Mouse (Mus musculus) heart, postnatal 0 days (tissue): ENCODE data around the gene Stmnd1. TPM values are rescaled to one million over a fixed set of nuclear protein-coding genes. Genes with fewer than 3 reads are reported as not detected.
A peak's percentile ranks its signal among the peaks of the same experiment; 100 is the strongest.

Experiments used
- ATAC-seq: fragments of 200-750 bp; cut with Nextera tagmentation; 2 replicates; pipeline ENCODE4 v1.8.0; 2017; ENCODE audit warnings: low read depth, moderate number of reproducible peaks, moderate library complexity; ENCODE audit not compliant: insufficient read depth
- DNase-seq: peaks from one replicate; pipeline ENCODE4 v3.0.0-alpha.2; 2016; ENCODE audit warnings: low spot score
- H3K27ac ChIP-seq: fragments of 300-500 bp; sonication (generic); 2 replicates; pipeline ENCODE4 v1.5.1; 2014; ENCODE audit warnings: low read depth, mild to moderate bottlenecking
- H3K27me3 ChIP-seq: fragments of 300-500 bp; sonication (generic); 2 replicates; pipeline ENCODE4 v1.6.1; 2014; ENCODE audit warnings: low read length, mixed read lengths; ENCODE audit not compliant: control insufficient read depth, insufficient read depth
- H3K36me3 ChIP-seq: fragments of 300-500 bp; sonication (generic); replicated peaks from 2 replicates; pipeline ENCODE4 v1.6.1; 2014; ENCODE audit warnings: low read length, mixed read lengths; ENCODE audit not compliant: control insufficient read depth, insufficient read depth
- H3K4me1 ChIP-seq: fragments of 300-500 bp; sonication (generic); 2 replicates; pipeline ENCODE4 v1.6.1; 2014; ENCODE audit warnings: antibody characterized with exemption; ENCODE audit not compliant: control insufficient read depth, insufficient read depth
- H3K4me2 ChIP-seq: fragments of 300-500 bp; sonication (generic); 2 replicates; pipeline ENCODE4 v1.6.1; 2014; ENCODE audit warnings: low read depth, mild to moderate bottlenecking, low read length, moderate library complexity
- H3K4me3 ChIP-seq: fragments of 300-500 bp; sonication (generic); 2 replicates; pipeline ENCODE4 v1.5.1; 2014; ENCODE audit warnings: low read depth, low read length
- H3K9ac ChIP-seq: fragments of 300-500 bp; sonication (generic); replicated peaks from 2 replicates; pipeline ENCODE4 v1.6.1; 2014; ENCODE audit warnings: low read depth, low read length, mixed read lengths
- H3K9me3 ChIP-seq: fragments of 300-500 bp; sonication (generic); replicated peaks from 2 replicates; pipeline ENCODE4 v1.6.1; 2016; ENCODE audit warnings: low read length; ENCODE audit not compliant: control insufficient read depth
- CTCF ChIP-seq: IDR thresholded peaks from 2 replicates; pipeline ENCODE4 v1.5.1; 2016; ENCODE audit warnings: antibody characterized with exemption, control low read depth, low read depth
- EP300 ChIP-seq: IDR thresholded peaks from 2 replicates; pipeline ENCODE4 v1.6.1; 2016; ENCODE audit warnings: antibody characterized with exemption, low read depth
- WGBS: fragments of 180-500 bp; shearing (Covaris S2); extraction: QIAGEN DNeasy Blood & Tissue Kit; methylation state at CpG from one replicate; pipeline ENCODE4 v1.1.7; 2014; 5-methylcytosine and 5-hydroxymethylcytosine counted together
- polyA plus RNA-seq: library from polyadenylated mRNA; unstranded; fragments of >200 nt; fragmentation: Nextera tagmentation; extraction: Ambion mirVana; gene quantifications from 2 replicates; pipeline ENCODE4 v1.2.1, GENCODE M21; 2015
- total RNA-seq: library from RNA; depleted of rRNA; stranded (reverse); fragments of >200 nt; gene quantifications from 2 replicates; pipeline ENCODE4 v1.2.3, GENCODE M21; 2014; ENCODE audit warnings: low replicate concordance

Stmnd1 gene
- total and polyA plus RNA-seq, 2 experiments from 2014 or later: 0.52 TPM; not detected in 1

GRCm38 (mm10) chr13:46268815-46269445 is 4.6 kb upstream of the Stmnd1 start:
- Histone ChIP-seq H3K4me3 (no peak overlapping the region), H3K27ac (peak overlapping the region; percentile 47; the same call in 1 of the 2 replicates), H3K9ac (no peak overlapping the region), H3K27me3 (no peaks in the 10 kb centered on the region), H3K4me1 (peaks cover 10% of the 10 kb centered on the region; the same call in 1 of the 2 replicates), H3K9me3 (no peaks in the 10 kb centered on the region), H3K4me2 (no peak overlapping the region; the same call in 1 of the 2 replicates), H3K36me3 (no peaks in the 10 kb centered on the region)
- DNase-seq (no peak), ATAC-seq (no peak)
- WGBS: 44% methylated on average over 7 of the region's 7 CpGs
- TF ChIP-seq EP300 (no peak), CTCF (no peak)

- Histone ChIP-seq H3K27ac (peak overlapping the region; percentile 46; the same call in 1 of the 2 replicates), H3K36me3 (no peaks in the 10 kb centered on the region), H3K4me2 (peak overlapping the region; percentile 63), H3K4me1 (peaks cover 6% of the 10 kb centered on the region; the same call in 1 of the 2 replicates), H3K9me3 (no peaks in the 10 kb centered on the region), H3K9ac (no peak overlapping the region), H3K4me3 (peak overlapping the region; percentile 29), H3K27me3 (no peaks in the 10 kb centered on the region)
- DNase-seq (no peak), ATAC-seq (no peak)
- TF ChIP-seq CTCF (no peak), EP300 (no peak)
- WGBS: 7% methylated on average over 17 of the region's 17 CpGs
These were observed 589 bp upstream of the Stmnd1 start for GRCm38 (mm10) chr13:46272811-46273452.

GRCm38 (mm10) chr13:46275701-46276100 is 2.2 kb downstream of the Stmnd1 start:
- TF ChIP-seq EP300 (no peak), CTCF (no peak)
- Histone ChIP-seq H3K9ac (no peak overlapping the region), H3K27ac (no peak overlapping the region), H3K4me3 (no peak overlapping the region), H3K4me1 (no peaks in the 10 kb centered on the region; the same call in 1 of the 2 replicates), H3K9me3 (no peaks in the 10 kb centered on the region), H3K4me2 (no peak overlapping the region), H3K27me3 (no peaks in the 10 kb centered on the region), H3K36me3 (no peaks in the 10 kb centered on the region)
- 86% methylated on average over 4 of the region's 4 CpGs for WGBS
- no peak for ATAC-seq
- DNase-seq: no peak

DNA sequence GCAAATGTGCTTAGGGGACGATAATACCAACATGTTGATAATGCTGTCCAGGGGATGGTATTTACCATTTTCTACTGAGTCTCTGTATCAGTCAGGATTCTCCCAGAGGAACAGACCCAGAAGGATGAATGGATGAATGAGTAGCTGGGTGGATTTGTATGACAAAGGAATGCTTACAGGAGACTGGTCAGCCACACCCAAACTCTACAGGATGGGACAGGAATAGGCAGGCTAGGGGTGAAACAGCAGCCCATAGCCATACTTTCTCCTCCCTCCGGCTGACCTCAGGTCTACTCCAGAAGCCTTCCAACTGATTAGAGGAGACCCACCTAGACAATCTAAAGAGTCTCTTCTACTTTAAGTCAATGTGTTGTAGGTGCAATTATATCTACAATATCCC is 9.0 kb downstream of the Stmnd1 start:
- Histone ChIP-seq H3K4me1 (no peaks in the 10 kb centered on the region), H3K9ac (no peak overlapping the region), H3K27ac (no peak overlapping the region), H3K4me2 (no peak overlapping the region), H3K27me3 (no peaks in the 10 kb centered on the region), H3K9me3 (no peaks in the 10 kb centered on the region), H3K36me3 (no peaks in the 10 kb centered on the region), H3K4me3 (no peak overlapping the region)
- WGBS: 79% methylated on average over 2 of the region's 2 CpGs
- ATAC-seq: no peak
- no peak for DNase-seq
- TF ChIP-seq EP300: no peak

DNA sequence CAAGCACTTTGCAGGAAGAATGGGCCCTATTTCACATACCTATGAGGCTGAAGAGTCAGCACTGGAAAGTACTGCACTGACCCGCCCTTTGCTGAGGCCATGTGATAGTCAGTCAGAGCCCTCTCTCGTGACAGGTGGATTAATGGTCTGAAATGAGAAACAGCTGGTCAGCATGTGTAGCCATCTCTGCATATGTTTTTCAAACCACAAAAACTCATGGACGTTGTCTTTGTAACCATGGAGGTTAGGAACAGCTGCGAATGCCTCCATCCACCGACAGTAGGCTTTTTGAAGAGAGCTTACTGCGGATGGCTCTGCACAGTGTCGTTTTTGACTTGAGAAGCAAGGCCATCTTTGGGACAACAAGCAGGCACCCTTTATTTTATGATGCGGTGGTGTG is 14.3 kb downstream of the Stmnd1 start:
- no peaks in the 10 kb centered on the region for H3K4me1 ChIP-seq
- no peak overlapping the region for H3K9ac ChIP-seq
- no peaks in the 10 kb centered on the region for H3K36me3 ChIP-seq
- no peaks in the 10 kb centered on the region for H3K27me3 ChIP-seq
- H3K4me3 ChIP-seq: no peak overlapping the region
- no peaks in the 10 kb centered on the region for H3K9me3 ChIP-seq
- no peak for ATAC-seq
- DNase-seq: no peak
- H3K4me2 ChIP-seq: no peak overlapping the region
- no peak for TF ChIP-seq CTCF
- TF ChIP-seq EP300: no peak
- H3K27ac ChIP-seq: no peak overlapping the region
- 72% methylated on average over 8 of the region's 8 CpGs for WGBS
